Mouse (Mus musculus) liver, adult (tissue): ENCODE measurements around the gene Olfr250.

ENCODE experiments used
- GATA4 ChIP-seq: IDR thresholded peaks from 2 replicates; pipeline ENCODE4 v1.6.1; 2014; ENCODE audit warnings: mild to moderate bottlenecking, low read length; ENCODE audit not compliant: insufficient replicate concordance

Gene Olfr250

DNA sequence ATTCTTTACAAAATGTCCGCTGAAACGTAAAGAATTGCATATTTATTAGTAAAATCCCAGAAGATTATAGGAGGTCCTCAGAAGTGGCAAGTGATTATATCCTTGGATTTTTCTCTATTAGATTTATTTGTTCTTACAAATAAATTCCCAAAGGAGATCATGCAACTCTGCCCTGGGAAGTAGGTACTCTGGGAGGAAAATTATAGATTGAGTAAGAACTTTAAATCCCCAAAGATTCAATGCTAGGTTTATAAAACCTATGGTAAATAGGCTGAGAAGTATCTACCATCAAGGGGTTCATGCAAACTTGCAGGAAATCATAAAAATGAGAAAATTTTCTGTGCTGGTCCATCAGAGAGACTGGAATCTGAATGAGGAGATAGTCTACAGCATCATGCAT lies at the start of gene Olfr250:
Gene Olfr250, plus strand, starts transcription at position 301 of the 400 bp plus-strand sequence.
- no peak for TF ChIP-seq GATA4

DNA sequence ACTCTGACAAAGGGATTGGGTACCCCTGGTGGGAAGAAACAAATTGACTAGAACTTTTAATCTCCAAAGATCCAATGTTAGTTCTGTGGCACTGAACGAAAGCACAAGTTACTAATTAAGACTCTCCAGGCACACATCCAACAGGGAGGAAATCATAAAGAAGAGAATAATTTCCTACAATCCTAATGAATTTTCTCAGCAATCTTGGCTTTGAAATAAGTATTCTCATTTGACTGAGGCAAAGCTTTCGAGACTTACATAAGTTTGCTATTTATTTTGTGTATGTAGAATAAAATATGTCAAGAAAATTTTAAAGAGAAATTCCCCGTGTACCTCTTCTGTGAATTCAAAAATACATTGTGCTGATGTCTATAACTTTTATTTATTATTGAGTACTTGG lies 37.9 kb upstream of the Olfr250 start, which contains the start of gene Olfr25:
Gene Olfr25, plus strand, starts transcription at position 301 of the 400 bp plus-strand sequence.
- TF ChIP-seq GATA4 = no peak

DNA sequence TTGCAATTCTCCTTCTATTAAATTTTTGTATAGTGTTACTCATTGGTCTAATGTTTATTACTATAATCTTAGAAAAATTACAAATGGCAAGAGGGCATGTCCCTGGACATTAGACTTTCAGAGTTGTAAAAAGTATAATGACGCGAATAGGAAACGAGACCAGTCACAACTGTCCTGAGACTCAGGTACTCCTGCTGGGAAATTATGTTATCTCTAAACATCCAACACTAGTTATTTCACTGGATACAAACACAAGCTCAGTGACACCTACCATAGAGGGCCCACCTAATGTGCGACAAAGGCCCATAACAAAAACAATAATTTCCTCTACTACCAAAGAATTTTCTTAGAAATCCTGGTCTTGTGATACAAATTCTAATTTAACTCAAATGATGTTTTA lies 18.6 kb upstream of the Olfr250 start, which contains the start of gene Olfr898:
Gene Olfr898, plus strand, starts transcription at position 301 of the 400 bp plus-strand sequence.
- no peak for TF ChIP-seq GATA4

DNA sequence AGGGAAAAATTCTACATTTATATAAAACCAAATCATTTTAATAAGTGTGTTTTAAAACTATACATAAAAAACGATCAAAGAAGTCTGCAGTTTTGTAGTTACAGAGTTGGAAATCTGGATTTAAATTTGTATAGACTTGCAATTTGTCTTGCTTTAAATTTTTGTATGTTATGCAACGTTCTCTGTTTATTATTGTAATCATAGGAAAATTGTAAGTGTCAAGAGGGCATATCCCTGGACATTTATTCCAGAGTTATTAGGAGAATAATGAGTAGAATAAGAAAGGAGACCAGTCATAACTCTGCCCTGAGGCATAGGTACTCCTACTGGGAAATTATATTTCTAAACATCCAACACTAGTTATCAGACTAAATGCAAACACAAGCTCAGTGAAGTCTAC lies 10.1 kb downstream of the Olfr250 start, which contains the start of gene Olfr251:
Gene Olfr251, plus strand, starts transcription at position 301 of the 400 bp plus-strand sequence.
- no peak for TF ChIP-seq GATA4

DNA sequence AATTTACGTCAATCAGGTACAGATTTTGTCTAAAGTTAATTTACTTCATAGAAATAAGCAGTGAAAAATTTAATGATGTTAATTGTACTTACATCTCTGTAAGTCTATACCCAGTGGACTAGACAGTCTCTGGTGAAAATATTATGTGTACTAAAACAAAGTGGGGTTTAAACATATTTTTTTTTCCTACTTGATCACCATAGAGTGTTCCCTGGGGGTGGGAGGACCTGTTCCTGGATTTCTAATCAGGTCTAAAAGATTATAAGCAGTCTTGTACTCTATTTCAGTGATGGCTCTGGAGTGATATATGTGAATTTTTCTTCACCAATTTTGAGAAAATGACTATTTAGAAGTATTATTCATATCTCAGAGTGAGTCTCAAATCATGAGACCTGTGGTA lies 34.7 kb downstream of the Olfr250 start, which contains the start of gene Olfr147:
Gene Olfr147, plus strand, starts transcription at position 301 of the 400 bp plus-strand sequence.
- TF ChIP-seq GATA4 = no peak
